Mouse (Mus musculus): Measurements from ENCODE around the gene Tmem82. TPM values are rescaled to one million over a fixed set of nuclear protein-coding genes. Genes with fewer than 3 reads are reported as not detected.
A peak's percentile ranks its signal among the peaks of the same experiment; 100 is the strongest.

Gene Tmem82
- polyA plus RNA-seq, 1 experiment from 2014 or later = not detected

- 0 out of 2 replicates have a peak, but pooled peaks cover 3% of the 10 kb centered on the region for H3K4me1 ChIP-seq (ENCODE audit: control insufficient read depth, insufficient read depth, low read length)
- H3K27me3 ChIP-seq (replicated peaks; ENCODE audit: control insufficient read depth, insufficient read depth, low read length) = peaks cover 15% of the 10 kb centered on the region; the same call in 1 of the 2 replicates
- DNase-seq (ENCODE audit: low spot score) (no peak), ATAC-seq (no peak)
- peak overlapping the region; percentile 39 for H3K4me3 ChIP-seq (ENCODE audit: low read depth, low read length)
- H3K9me3 ChIP-seq (replicated peaks; ENCODE audit: control insufficient read depth, low read length) = no peaks in the 10 kb centered on the region
- H3K4me2 ChIP-seq (ENCODE audit: low read length) = peak overlapping the region; percentile 67
- under 1% methylated on average over 9 of the region's 9 CpGs for WGBS
- no peak overlapping the region for H3K27ac ChIP-seq (ENCODE audit: low read depth, low read length)
- no peaks in the 10 kb centered on the region for H3K36me3 ChIP-seq (ENCODE audit: control insufficient read depth, insufficient read depth, low read length)
- peak overlapping the region; percentile 61; the same call in 1 of the 2 replicates for H3K9ac ChIP-seq (ENCODE audit: low read length)
These were observed 19.6 kb downstream of the Tmem82 start for GRCm38 (mm10) chr4:141598894-141599250.

GRCm38 (mm10) chr4:141598199-141598893 is 20.1 kb downstream of the Tmem82 start:
- Histone ChIP-seq H3K4me3 (ENCODE audit: low read depth, low read length) (peak overlapping the region; percentile 39), H3K27me3 (replicated peaks; ENCODE audit: control insufficient read depth, insufficient read depth, low read length) (peaks cover 15% of the 10 kb centered on the region; the same call in 1 of the 2 replicates), H3K4me1 (ENCODE audit: control insufficient read depth, insufficient read depth, low read length) (0 out of 2 replicates have a peak, but pooled peaks cover 3% of the 10 kb centered on the region), H3K9me3 (replicated peaks; ENCODE audit: control insufficient read depth, low read length) (no peaks in the 10 kb centered on the region), H3K9ac (ENCODE audit: low read length) (peak overlapping the region; percentile 61; the same call in 1 of the 2 replicates), H3K4me2 (ENCODE audit: low read length) (peak overlapping the region; percentile 67), H3K36me3 (ENCODE audit: control insufficient read depth, insufficient read depth, low read length) (no peaks in the 10 kb centered on the region), H3K27ac (ENCODE audit: low read depth, low read length) (no peak overlapping the region)
- DNase-seq (ENCODE audit: low spot score) (no peak), ATAC-seq (no peak)
- 3% methylated on average over 19 of the region's 19 CpGs for WGBS

- Histone ChIP-seq H3K9me3 (replicated peaks; ENCODE audit: control insufficient read depth, low read length) (no peaks in the 10 kb centered on the region), H3K4me3 (ENCODE audit: low read depth, low read length) (no peak overlapping the region), H3K36me3 (ENCODE audit: control insufficient read depth, insufficient read depth, low read length) (no peaks in the 10 kb centered on the region), H3K27ac (ENCODE audit: low read depth, low read length) (no peak overlapping the region), H3K9ac (ENCODE audit: low read length) (no peak overlapping the region), H3K4me1 (ENCODE audit: control insufficient read depth, insufficient read depth, low read length) (0 out of 2 replicates have a peak, but pooled peaks cover 3% of the 10 kb centered on the region), H3K4me2 (ENCODE audit: low read length) (no peak overlapping the region), H3K27me3 (replicated peaks; ENCODE audit: control insufficient read depth, insufficient read depth, low read length) (peaks cover 15% of the 10 kb centered on the region; the same call in 1 of the 2 replicates)
- DNase-seq (ENCODE audit: low spot score) = no peak
- WGBS = 80% methylated on average over 8 of the region's 8 CpGs
- no peak for ATAC-seq
These were observed 21.6 kb downstream of the Tmem82 start for GRCm38 (mm10) chr4:141596700-141597328.

DNA sequence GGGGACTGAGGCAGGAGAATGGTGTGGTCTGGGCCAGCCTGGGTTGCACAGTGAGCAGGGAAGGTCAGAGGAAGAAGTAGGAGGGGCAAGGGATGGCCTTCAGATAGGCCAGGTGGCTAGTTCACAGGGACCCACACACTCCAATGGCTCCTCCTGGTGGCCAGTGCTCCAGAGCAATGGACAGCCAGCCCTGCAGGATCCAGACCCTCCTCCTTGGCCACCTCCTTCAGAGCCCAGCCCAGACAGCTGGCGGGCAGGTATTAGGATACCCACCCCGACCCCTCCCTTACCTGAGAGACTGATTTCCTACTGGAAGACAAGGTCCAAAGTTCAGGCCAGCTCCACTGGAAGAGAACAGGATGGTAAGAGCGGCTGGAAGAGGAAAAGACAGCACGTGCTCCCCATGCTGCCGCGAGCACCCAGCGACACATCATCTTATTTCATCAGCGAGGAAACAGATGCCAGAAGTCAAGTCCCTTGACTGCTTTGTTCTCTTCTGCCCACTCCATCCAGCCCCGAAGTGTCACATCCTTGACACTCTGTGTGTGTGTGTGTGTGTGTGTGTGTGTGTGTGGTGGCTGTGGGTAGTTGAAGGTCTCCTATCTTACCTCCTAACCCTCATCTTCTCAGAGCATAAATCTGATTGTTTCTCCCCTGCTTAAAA is 22.7 kb downstream of the Tmem82 start:
- no peak overlapping the region for H3K9ac ChIP-seq (ENCODE audit: low read length)
- no peak overlapping the region for H3K27ac ChIP-seq (ENCODE audit: low read depth, low read length)
- no peak overlapping the region for H3K4me3 ChIP-seq (ENCODE audit: low read depth, low read length)
- H3K27me3 ChIP-seq (replicated peaks; ENCODE audit: control insufficient read depth, insufficient read depth, low read length) = peaks cover 15% of the 10 kb centered on the region; the same call in 1 of the 2 replicates
- DNase-seq (ENCODE audit: low spot score) (no peak), ATAC-seq (no peak)
- WGBS = 84% methylated on average over 9 of the region's 9 CpGs
- 0 out of 2 replicates have a peak, but pooled peaks cover 3% of the 10 kb centered on the region for H3K4me1 ChIP-seq (ENCODE audit: control insufficient read depth, insufficient read depth, low read length)
- H3K36me3 ChIP-seq (ENCODE audit: control insufficient read depth, insufficient read depth, low read length) = no peaks in the 10 kb centered on the region
- H3K9me3 ChIP-seq (replicated peaks; ENCODE audit: control insufficient read depth, low read length) = no peaks in the 10 kb centered on the region
- no peak overlapping the region for H3K4me2 ChIP-seq (ENCODE audit: low read length)

- Histone ChIP-seq H3K4me1 (ENCODE audit: control insufficient read depth, insufficient read depth, low read length) (0 out of 2 replicates have a peak, but pooled peaks cover 3% of the 10 kb centered on the region), H3K4me2 (ENCODE audit: low read length) (no peak overlapping the region), H3K9me3 (replicated peaks; ENCODE audit: control insufficient read depth, low read length) (no peaks in the 10 kb centered on the region), H3K4me3 (ENCODE audit: low read depth, low read length) (no peak overlapping the region), H3K27ac (ENCODE audit: low read depth, low read length) (no peak overlapping the region), H3K36me3 (ENCODE audit: control insufficient read depth, insufficient read depth, low read length) (no peaks in the 10 kb centered on the region), H3K9ac (ENCODE audit: low read length) (no peak overlapping the region), H3K27me3 (replicated peaks; ENCODE audit: control insufficient read depth, insufficient read depth, low read length) (peaks cover 9% of the 10 kb centered on the region; the same call in 1 of the 2 replicates)
- ATAC-seq (no peak), DNase-seq (ENCODE audit: low spot score) (no peak)
- WGBS = 92% methylated on average over 11 of the region's 11 CpGs
These were observed 23.3 kb downstream of the Tmem82 start for GRCm38 (mm10) chr4:141595138-141595537.

DNA sequence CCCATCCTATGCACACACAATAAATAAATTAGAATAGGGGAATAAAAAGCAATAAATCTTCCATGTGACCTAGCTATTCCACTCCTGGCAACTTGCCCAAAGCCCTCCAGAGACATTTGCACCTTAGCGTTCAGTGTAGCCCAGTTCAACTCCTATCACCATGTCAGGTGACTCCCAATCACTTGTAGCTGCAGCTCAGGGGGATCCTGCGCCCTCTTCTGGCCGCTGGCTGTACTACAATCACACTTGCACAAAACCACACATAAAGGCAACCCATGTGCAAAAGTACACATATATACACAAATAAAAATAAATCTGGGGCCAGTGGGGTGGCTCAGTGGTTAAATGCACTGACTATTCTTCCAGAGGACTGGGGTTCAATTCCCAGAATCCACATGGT is 26.9 kb downstream of the Tmem82 start:
- Histone ChIP-seq H3K27me3 (replicated peaks; ENCODE audit: control insufficient read depth, insufficient read depth, low read length) (no peaks in the 10 kb centered on the region), H3K4me1 (ENCODE audit: control insufficient read depth, insufficient read depth, low read length) (no peaks in the 10 kb centered on the region), H3K9ac (ENCODE audit: low read length) (no peak overlapping the region), H3K9me3 (replicated peaks; ENCODE audit: control insufficient read depth, low read length) (no peaks in the 10 kb centered on the region), H3K4me3 (ENCODE audit: low read depth, low read length) (no peak overlapping the region), H3K36me3 (ENCODE audit: control insufficient read depth, insufficient read depth, low read length) (no peaks in the 10 kb centered on the region), H3K4me2 (ENCODE audit: low read length) (no peak overlapping the region), H3K27ac (ENCODE audit: low read depth, low read length) (no peak overlapping the region)
- 23% methylated on average over 3 of the region's 3 CpGs for WGBS
- no peak for DNase-seq (ENCODE audit: low spot score)
- no peak for ATAC-seq

DNA sequence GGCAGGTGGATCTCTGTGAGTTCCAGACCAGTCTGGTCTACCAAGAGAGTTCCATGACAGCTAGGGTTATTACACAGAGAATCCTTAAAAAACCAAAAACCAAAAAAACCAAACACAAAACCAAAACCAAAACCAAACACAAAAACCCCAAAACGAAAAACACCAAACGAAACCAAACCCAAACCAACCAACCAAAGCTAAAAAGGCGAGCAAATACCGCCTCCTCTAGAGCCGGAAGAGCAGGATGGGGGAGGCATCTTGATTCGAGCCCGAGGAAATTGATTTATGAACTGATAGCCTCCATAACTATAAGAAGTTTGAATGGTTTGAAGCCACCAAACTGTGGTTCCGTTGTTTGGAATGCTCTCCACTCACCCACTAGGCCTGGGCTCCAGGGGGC is 34.5 kb downstream of the Tmem82 start:
- H3K4me3 ChIP-seq (ENCODE audit: low read depth, low read length) = no peak overlapping the region
- DNase-seq (ENCODE audit: low spot score) = no peak
- H3K27me3 ChIP-seq (replicated peaks; ENCODE audit: control insufficient read depth, insufficient read depth, low read length) = no peaks in the 10 kb centered on the region
- 95% methylated on average over 8 of the region's 8 CpGs for WGBS
- no peak overlapping the region for H3K27ac ChIP-seq (ENCODE audit: low read depth, low read length)
- no peaks in the 10 kb centered on the region for H3K9me3 ChIP-seq (replicated peaks; ENCODE audit: control insufficient read depth, low read length)
- H3K4me1 ChIP-seq (ENCODE audit: control insufficient read depth, insufficient read depth, low read length) = no peaks in the 10 kb centered on the region
- ATAC-seq = no peak
- no peak overlapping the region for H3K9ac ChIP-seq (ENCODE audit: low read length)
- 0 out of 2 replicates have a peak, but pooled peaks cover 3% of the 10 kb centered on the region for H3K36me3 ChIP-seq (ENCODE audit: control insufficient read depth, insufficient read depth, low read length)
- H3K4me2 ChIP-seq (ENCODE audit: low read length) = no peak overlapping the region

DNA sequence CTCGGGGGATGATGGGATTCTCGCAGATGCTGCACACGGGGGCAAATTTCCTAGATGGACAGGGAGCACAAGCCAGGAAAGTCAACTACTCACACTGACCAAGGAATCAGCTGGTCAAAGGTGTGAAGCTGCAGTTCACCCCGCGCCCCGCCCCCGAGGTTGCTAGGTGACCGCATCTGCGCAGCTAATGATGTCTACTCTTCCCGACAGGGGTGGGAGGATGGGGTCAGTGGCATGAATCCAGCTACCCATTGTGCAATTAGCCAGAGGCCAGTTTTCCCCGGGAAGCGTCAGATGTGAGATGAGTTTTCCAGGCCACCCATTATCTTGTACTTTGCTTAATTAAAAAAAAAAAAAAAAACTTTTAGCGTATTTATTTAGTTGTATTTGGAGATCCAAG is 37.4 kb downstream of the Tmem82 start:
- no peaks in the 10 kb centered on the region for H3K9me3 ChIP-seq (replicated peaks; ENCODE audit: control insufficient read depth, low read length)
- no peak overlapping the region for H3K9ac ChIP-seq (ENCODE audit: low read length)
- no peak overlapping the region for H3K4me2 ChIP-seq (ENCODE audit: low read length)
- no peak overlapping the region for H3K27ac ChIP-seq (ENCODE audit: low read depth, low read length)
- 0 out of 2 replicates have a peak, but pooled peaks cover 3% of the 10 kb centered on the region for H3K36me3 ChIP-seq (ENCODE audit: control insufficient read depth, insufficient read depth, low read length)
- 86% methylated on average over 13 of the region's 13 CpGs for WGBS
- H3K4me3 ChIP-seq (ENCODE audit: low read depth, low read length) = no peak overlapping the region
- DNase-seq (ENCODE audit: low spot score) (no peak), ATAC-seq (no peak)
- H3K4me1 ChIP-seq (ENCODE audit: control insufficient read depth, insufficient read depth, low read length) = no peaks in the 10 kb centered on the region
- H3K27me3 ChIP-seq (replicated peaks; ENCODE audit: control insufficient read depth, insufficient read depth, low read length) = no peaks in the 10 kb centered on the region
